Mouse (Mus musculus) MEL (cell line): Measurements from ENCODE around the gene Klrb1a. TPM values are rescaled to one million over a fixed set of nuclear protein-coding genes. Genes with fewer than 3 reads are reported as not detected.

ENCODE experiments used
- DNase-seq: peaks from one replicate; pipeline ENCODE4 v3.0.0; 2011; ENCODE audit warnings: low read depth, low spot score
- H3K27ac ChIP-seq: 2 replicates; pipeline ENCODE4 v1.5.1; 2012; ENCODE audit warnings: low read depth, mild to moderate bottlenecking, control low read depth, low read length, moderate library complexity; ENCODE audit not compliant: control insufficient read depth
- H3K27me3 ChIP-seq, 2 experiments: fragments of 150-350 bp in 1 of 2; sonication (generic) in 1 of 2; 2 replicates each; pipeline ENCODE4 v1.6.1; 2012; ENCODE audit warnings: low read length in 2 of 2, mild to moderate bottlenecking in 2 of 2, improper control_type of control experiment in 1 of 2, moderate library complexity in 1 of 2; ENCODE audit not compliant: insufficient read depth in 2 of 2, control insufficient read depth in 1 of 2
- H3K36me3 ChIP-seq, 2 experiments: 2 replicates each; pipeline ENCODE4 v1.6.1; 2012 to 2014; ENCODE audit warnings: low read length in 2 of 2, improper control_type of control experiment in 1 of 2, inconsistent platforms in 1 of 2, mild to moderate bottlenecking in 1 of 2; ENCODE audit not compliant: insufficient read depth in 2 of 2, control insufficient read depth in 1 of 2
- H3K4me1 ChIP-seq, 2 experiments: fragments of 150-350 bp in 1 of 2; sonication (generic) in 1 of 2; 2 replicates each; pipeline ENCODE4 v1.6.1; 2012; ENCODE audit warnings: low read length in 2 of 2, improper control_type of control experiment in 1 of 2, mild to moderate bottlenecking in 1 of 2; ENCODE audit not compliant: insufficient read depth in 2 of 2, control insufficient read depth in 1 of 2
- H3K4me3 ChIP-seq, 2 experiments: fragments of 150-350 bp in 1 of 2; sonication (generic) in 1 of 2; 2 replicates each; pipeline ENCODE4 v1.5.1; 2012; ENCODE audit warnings: low read depth in 2 of 2, low read length in 2 of 2, mild to moderate bottlenecking in 2 of 2, moderate library complexity in 2 of 2, control low read depth in 1 of 2, improper control_type of control experiment in 1 of 2; ENCODE audit not compliant: control insufficient read depth in 1 of 2, insufficient read depth in 1 of 2
- H3K79me2 ChIP-seq: 2 replicates; pipeline ENCODE4 v1.6.1; 2012; ENCODE audit warnings: mild to moderate bottlenecking, low read length, moderate library complexity; ENCODE audit not compliant: control insufficient read depth, poor library complexity, insufficient read depth
- H3K9ac ChIP-seq: 2 replicates; pipeline ENCODE4 v1.6.1; 2012; ENCODE audit warnings: low read depth, mild to moderate bottlenecking, control low read depth, low read length, moderate library complexity; ENCODE audit not compliant: control insufficient read depth, poor library complexity, severe bottlenecking
- H3K9me3 ChIP-seq: fragments of 150-350 bp; sonication (generic); replicated peaks from 2 replicates; pipeline ENCODE4 v1.6.1; 2012; ENCODE audit warnings: mild to moderate bottlenecking, low read length, improper control_type of control experiment, moderate library complexity; ENCODE audit not compliant: insufficient read depth
- BHLHE40 ChIP-seq: IDR thresholded peaks from 2 replicates; pipeline ENCODE4 v1.6.1; 2012; ENCODE audit warnings: low read depth, mild to moderate bottlenecking, inconsistent platforms, low read length, improper control_type of control experiment, borderline replicate concordance
- CTCF ChIP-seq, 3 experiments: IDR thresholded peaks in 2 of 3; conservative IDR thresholded peaks in 1 of 3; 2 replicates each; pipeline ENCODE4 v1.5.1; 2011 to 2012; ENCODE audit warnings: low read length in 3 of 3, low read depth in 2 of 3, mild to moderate bottlenecking in 2 of 3, improper control_type of control experiment in 1 of 3, inconsistent platforms in 1 of 3, mixed read lengths in 1 of 3, moderate library complexity in 1 of 3; ENCODE audit not compliant: control insufficient read depth in 1 of 3, insufficient read depth in 1 of 3, poor library complexity in 1 of 3, severe bottlenecking in 1 of 3
- EP300 ChIP-seq, 2 experiments: IDR thresholded peaks; 2 replicates each; pipeline ENCODE4 v1.6.1; 2011; ENCODE audit warnings: improper control_type of control experiment in 2 of 2, low read length in 2 of 2, low read depth in 1 of 2, mild to moderate bottlenecking in 1 of 2
- JUND ChIP-seq: IDR thresholded peaks from 2 replicates; pipeline ENCODE4 v1.6.1; 2011; ENCODE audit warnings: low read depth, mild to moderate bottlenecking, improper control_type of control experiment, low read length
- KAT2A ChIP-seq: conservative IDR thresholded peaks from 2 replicates; pipeline ENCODE4 v1.6.1; 2012; ENCODE audit warnings: low read depth, low read length, improper control_type of control experiment, inconsistent platforms
- MAX ChIP-seq: IDR thresholded peaks from 2 replicates; pipeline ENCODE4 v1.6.1; 2011; ENCODE audit warnings: low read length, improper control_type of control experiment
- MAZ ChIP-seq: IDR thresholded peaks from 2 replicates; pipeline ENCODE4 v1.6.1; 2012; ENCODE audit warnings: low read depth, mild to moderate bottlenecking, inconsistent platforms, low read length, improper control_type of control experiment
- MEF2A ChIP-seq: IDR thresholded peaks from 2 replicates; pipeline ENCODE4 v1.6.1; 2014; ENCODE audit warnings: low read depth, mild to moderate bottlenecking, inconsistent platforms, low read length, improper control_type of control experiment; ENCODE audit not compliant: poor library complexity, insufficient replicate concordance, severe bottlenecking; ENCODE audit errors: extremely low read depth
- POLR2AphosphoS2 ChIP-seq: IDR thresholded peaks from 2 replicates; pipeline ENCODE4 v1.6.1; 2011; ENCODE audit warnings: low read length, improper control_type of control experiment
- POLR2AphosphoS5 ChIP-seq: IDR thresholded peaks from 2 replicates; pipeline ENCODE4 v1.6.1; 2012; ENCODE audit warnings: low read depth, borderline replicate concordance, mild to moderate bottlenecking, inconsistent platforms, low read length, moderate library complexity, mixed read lengths
- TBP ChIP-seq: IDR thresholded peaks from 2 replicates; pipeline ENCODE4 v1.8.0; 2011; ENCODE audit warnings: low read depth, low read length, improper control_type of control experiment
- ZMIZ1 ChIP-seq: IDR thresholded peaks from 2 replicates; pipeline ENCODE4 v1.6.1; 2012; ENCODE audit warnings: low read depth, mild to moderate bottlenecking, inconsistent platforms, low read length, improper control_type of control experiment, moderate library complexity
- polyA plus RNA-seq, 2 experiments: library from polyadenylated mRNA; stranded (reverse) in 1 of 2; unstranded in 1 of 2; fragments of >175 nt in 1 of 2; fragments of >200 nt in 1 of 2; gene quantifications; 2 replicates each; pipeline versions ENCODE4 v1.2.1 to v1.2.4; 2012; ENCODE audit warnings: low replicate concordance in 2 of 2, low read depth in 1 of 2; ENCODE audit not compliant: insufficient read length in 2 of 2, insufficient read depth in 1 of 2, missing spikeins in 1 of 2
- total RNA-seq: library from RNA; depleted of rRNA; stranded (reverse); fragments of 300-350 nt; gene quantifications from 2 replicates; pipeline ENCODE4 v1.2.3, GENCODE M21; 2012

Klrb1a gene
- total and polyA plus RNA-seq, 3 experiments, result not detected

DNA sequence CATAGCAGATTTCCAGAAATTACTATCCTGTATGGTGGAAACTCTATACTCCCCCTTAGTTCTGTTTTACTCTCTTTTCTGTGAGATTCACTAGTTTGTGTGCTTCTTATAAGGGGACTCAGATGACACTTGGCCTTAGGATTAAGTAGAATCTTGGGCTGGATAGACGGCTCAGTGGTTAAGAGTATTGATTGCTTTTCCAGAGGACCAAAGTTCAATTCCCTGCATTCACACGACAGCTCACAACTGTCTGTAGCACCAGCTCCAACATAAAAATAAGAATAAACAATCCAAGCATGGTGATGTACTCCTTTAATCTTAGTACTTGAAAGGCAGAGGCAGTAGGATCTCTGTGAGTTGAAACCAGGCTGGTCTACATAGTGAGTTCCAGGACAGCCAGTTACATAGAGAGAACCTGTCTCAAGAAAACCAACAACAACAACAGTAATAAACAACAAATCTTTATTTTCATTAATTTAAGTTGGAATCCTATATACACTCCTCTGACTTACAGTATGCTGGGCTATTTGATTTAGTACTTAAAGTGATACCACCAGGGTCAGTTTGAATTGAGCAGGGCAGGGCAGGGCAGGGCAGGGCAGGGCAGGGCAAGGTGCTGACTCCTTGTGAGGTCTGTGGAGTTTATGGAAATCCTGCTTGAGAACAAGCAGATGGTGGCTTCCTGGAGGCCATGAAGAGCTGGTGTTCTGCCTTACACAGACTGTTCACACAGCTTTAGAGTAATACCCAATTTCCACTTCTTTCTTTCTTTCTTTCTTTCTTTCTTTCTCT, 24.9 kb downstream of the Klrb1a start:
- H3K27me3 ChIP-seq, result no peaks in the 10 kb centered on the region
- TF ChIP-seq MEF2A (no peak), ZMIZ1 (no peak), KAT2A (no peak), POLR2AphosphoS5 (no peak), MAZ (no peak), JUND (no peak)
- no peaks in the 10 kb centered on the region for H3K9me3 ChIP-seq
- no peak for DNase-seq
- no peak overlapping the region for H3K4me3 ChIP-seq
- no peak overlapping the region for H3K9ac ChIP-seq
- no peak overlapping the region for H3K27ac ChIP-seq
- H3K4me1 ChIP-seq, result no peaks in the 10 kb centered on the region
- H3K36me3 ChIP-seq, result no peaks in the 10 kb centered on the region
- no peaks in the 10 kb centered on the region for H3K79me2 ChIP-seq

- Histone ChIP-seq H3K4me1 (no peaks in the 10 kb centered on the region), H3K27me3 (no peaks in the 10 kb centered on the region), H3K9me3 (no peaks in the 10 kb centered on the region), H3K4me3 (no peak overlapping the region), H3K9ac (no peak overlapping the region), H3K36me3 (no peaks in the 10 kb centered on the region), H3K27ac (no peak overlapping the region), H3K79me2 (no peaks in the 10 kb centered on the region)
- no peak for TF ChIP-seq POLR2AphosphoS2
- no peak for TF ChIP-seq MEF2A
- no peak for TF ChIP-seq EP300 (IDR thresholded peaks at IDR 0.05; ENCODE audit: low read depth in 1 of 2, low read length in 2 of 2)
- TF ChIP-seq CTCF (IDR thresholded peaks at IDR 0.05 in 2 of 3, conservative IDR thresholded peaks at IDR 0.05 in 1 of 3; ENCODE audit: control insufficient read depth in 1 of 3, insufficient read depth in 1 of 3, low read depth in 2 of 3, low read length in 3 of 3, poor library complexity in 1 of 3, severe bottlenecking in 1 of 3), result no peak
- TF ChIP-seq BHLHE40, result no peak
- no peak for TF ChIP-seq ZMIZ1
- DNase-seq, result no peak
These were observed 26.2 kb downstream of the Klrb1a start for GRCm38 (mm10) chr6:128597121-128597522.

GRCm38 (mm10) chr6:128594651-128595050, 28.7 kb downstream of the Klrb1a start:
- Histone ChIP-seq H3K4me1 (no peaks in the 10 kb centered on the region), H3K27me3 (no peaks in the 10 kb centered on the region), H3K9ac (no peak overlapping the region), H3K9me3 (no peaks in the 10 kb centered on the region), H3K36me3 (no peaks in the 10 kb centered on the region), H3K79me2 (no peaks in the 10 kb centered on the region), H3K4me3 (no peak overlapping the region), H3K27ac (no peak overlapping the region)
- DNase-seq, result no peak
- no peak for TF ChIP-seq CTCF (IDR thresholded peaks at IDR 0.05 in 2 of 3, conservative IDR thresholded peaks at IDR 0.05 in 1 of 3; ENCODE audit: control insufficient read depth in 1 of 3, insufficient read depth in 1 of 3, low read depth in 2 of 3, low read length in 3 of 3, poor library complexity in 1 of 3, severe bottlenecking in 1 of 3)
- no peak for TF ChIP-seq MAZ
- TF ChIP-seq JUND, result no peak
- TF ChIP-seq MAX, result no peak
- no peak for TF ChIP-seq ZMIZ1
- TF ChIP-seq TBP, result no peak
